Mouse (Mus musculus) thymus, adult 2 months (tissue): Measurements from ENCODE around the gene Osbpl11.

ENCODE experiments used
- CTCF ChIP-seq: fragments of 200-500 bp; IDR thresholded peaks from 2 replicates; pipeline ENCODE4 v1.5.1; 2012; ENCODE audit warnings: mild to moderate bottlenecking, control low read depth, low read length, moderate library complexity, borderline replicate concordance; ENCODE audit not compliant: control insufficient read depth, poor library complexity, insufficient read depth; ENCODE audit errors: extremely low read depth
- POLR2A ChIP-seq: fragments of 200-500 bp; IDR thresholded peaks from 2 replicates; pipeline ENCODE4 v1.6.1; 2012; ENCODE audit warnings: mild to moderate bottlenecking, low read length, control low read depth, moderate library complexity; ENCODE audit not compliant: control insufficient read depth, poor library complexity, insufficient read depth; ENCODE audit errors: extremely low read depth

GRCm38 (mm10) chr16:33180793-33181192 lies 4.1 kb upstream of the Osbpl11 start:
- TF ChIP-seq CTCF (no peak), POLR2A (no peak)
